Mouse (Mus musculus) cerebellum, postnatal 4 days (tissue): ENCODE measurements around the gene Scg5.

Experiments
- DNase-seq, 2 experiments: peaks; one replicate each; pipeline ENCODE4 v3.0.0; 2022; ENCODE audit warnings: low spot score in 2 of 2, mixed read lengths in 1 of 2

Gene Scg5

GRCm38 (mm10) chr2:113806851-113807577, 21.9 kb downstream of the Scg5 start:
- DNase-seq = no peak

GRCm38 (mm10) chr2:113805765-113806164, 23.2 kb downstream of the Scg5 start:
- DNase-seq = no peak

GRCm38 (mm10) chr2:113803753-113804152, 25.2 kb downstream of the Scg5 start:
- no peak for DNase-seq

GRCm38 (mm10) chr2:113800846-113801245, 28.1 kb downstream of the Scg5 start:
- no peak for DNase-seq

- no peak for DNase-seq
Observed at GRCm38 (mm10) chr2:113798605-113799004, 30.3 kb downstream of the Scg5 start.

GRCm38 (mm10) chr2:113795186-113795585, 33.7 kb downstream of the Scg5 start:
- DNase-seq = no peak

GRCm38 (mm10) chr2:113793521-113793920, 35.4 kb downstream of the Scg5 start:
- DNase-seq = no peak

- DNase-seq = no peak
Observed at GRCm38 (mm10) chr2:113788821-113789387, 40.0 kb downstream of the Scg5 start.

- no peak for DNase-seq
Observed at GRCm38 (mm10) chr2:113787882-113788281, 41.0 kb downstream of the Scg5 start.

GRCm38 (mm10) chr2:113784851-113785250, 44.1 kb downstream of the Scg5 start:
- no peak for DNase-seq

- no peak for DNase-seq
Observed at GRCm38 (mm10) chr2:113781521-113781920, 47.4 kb downstream of the Scg5 start.

- DNase-seq = no peak
Observed at GRCm38 (mm10) chr2:113781107-113781506, 47.8 kb downstream of the Scg5 start.

GRCm38 (mm10) chr2:113779336-113779735, 49.6 kb downstream of the Scg5 start:
- DNase-seq = no peak

GRCm38 (mm10) chr2:113778036-113778435, 50.9 kb downstream of the Scg5 start:
- no peak for DNase-seq

- DNase-seq = no peak
Observed at GRCm38 (mm10) chr2:113776297-113776696, 52.6 kb downstream of the Scg5 start.

- no peak for DNase-seq
Observed at GRCm38 (mm10) chr2:113774150-113774805, 54.6 kb downstream of the Scg5 start.

- DNase-seq = no peak
Observed at GRCm38 (mm10) chr2:113768541-113769303, 60.2 kb downstream of the Scg5 start.

- no peak for DNase-seq
Observed at GRCm38 (mm10) chr2:113765885-113766284, 63.0 kb downstream of the Scg5 start.

GRCm38 (mm10) chr2:113764968-113765367, 64.0 kb downstream of the Scg5 start:
- no peak for DNase-seq

- peak in 1 of 2 experiments; percentile 19 for DNase-seq
Observed at GRCm38 (mm10) chr2:113758311-113759161, 70.4 kb downstream of the Scg5 start, which contains the start of gene Grem1. Grem1 (minus strand) TSS chr2:113758646.
